Mouse (Mus musculus) hindbrain, embryonic 13.5 days (tissue): ENCODE results near the gene Otulinl. TPM values are rescaled to one million over a fixed set of nuclear protein-coding genes. Genes with fewer than 3 reads are reported as not detected.

ENCODE experiments used
- ATAC-seq: fragments of 200-750 bp; cut with Nextera tagmentation; 2 replicates; pipeline ENCODE4 v1.8.0; 2017; ENCODE audit warnings: moderate TSS enrichment; ENCODE audit not compliant: low FRiP score
- H3K27ac ChIP-seq: fragments of 300-500 bp; sonication (generic); 2 replicates; pipeline ENCODE4 v1.5.1; 2015; ENCODE audit warnings: inconsistent platforms, mild to moderate bottlenecking, moderate library complexity
- H3K27me3 ChIP-seq: fragments of 300-500 bp; sonication (generic); 2 replicates; pipeline ENCODE4 v1.6.1; 2015; ENCODE audit warnings: mild to moderate bottlenecking, inconsistent platforms
- H3K36me3 ChIP-seq: fragments of 300-500 bp; sonication (generic); 2 replicates; pipeline ENCODE4 v1.6.1; 2015; ENCODE audit warnings: mild to moderate bottlenecking, inconsistent platforms
- H3K4me1 ChIP-seq: fragments of 300-500 bp; sonication (generic); replicated peaks from 2 replicates; pipeline ENCODE4 v1.6.1; 2015; ENCODE audit warnings: inconsistent platforms
- H3K4me2 ChIP-seq: fragments of 300-500 bp; sonication (generic); 2 replicates; pipeline ENCODE4 v1.6.1; 2015; ENCODE audit warnings: inconsistent platforms, mild to moderate bottlenecking, moderate library complexity
- H3K4me3 ChIP-seq: fragments of 300-500 bp; sonication (generic); 2 replicates; pipeline ENCODE4 v1.5.1; 2015; ENCODE audit warnings: mild to moderate bottlenecking, inconsistent platforms
- H3K9ac ChIP-seq: fragments of 300-500 bp; sonication (generic); 2 replicates; pipeline ENCODE4 v1.6.1; 2015; ENCODE audit warnings: mild to moderate bottlenecking, inconsistent platforms
- H3K9me3 ChIP-seq: fragments of 300-500 bp; sonication (generic); 2 replicates; pipeline ENCODE4 v1.6.1; 2016; ENCODE audit warnings: inconsistent platforms
- WGBS: fragments of 180-500 bp; shearing (Covaris S2); methylation state at CpG from one replicate; pipeline ENCODE4 v1.1.7; 2015; 5-methylcytosine and 5-hydroxymethylcytosine counted together
- polyA plus RNA-seq: library from polyadenylated mRNA; unstranded; fragments of >200 nt; fragmentation: Nextera tagmentation; extraction: Ambion mirVana; gene quantifications from 2 replicates; pipeline ENCODE4 v1.2.1, GENCODE M21; 2015

Gene Otulinl
- polyA plus RNA-seq, 1 experiment from 2014 or later, result 14.3 TPM

DNA sequence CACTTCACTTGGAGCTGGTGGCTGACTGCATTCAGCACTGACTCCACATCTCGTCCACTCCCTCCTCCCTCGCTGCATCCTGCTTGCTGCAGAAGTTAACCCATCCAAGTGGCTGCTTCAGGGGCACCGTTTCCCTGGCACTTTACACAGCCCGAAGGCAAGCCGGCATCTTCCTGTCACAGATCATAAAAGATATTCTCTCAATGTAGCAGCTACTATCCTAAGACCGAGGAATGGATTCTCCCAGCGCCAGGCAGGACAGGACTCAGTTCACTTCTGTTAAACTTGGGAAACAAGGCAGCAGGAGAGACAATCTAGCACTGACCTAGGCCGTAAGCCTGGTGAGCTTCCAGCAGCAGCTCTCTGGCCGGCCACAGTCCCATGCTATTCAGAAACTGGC is 5.2 kb downstream of the Otulinl start:
- no peak for ATAC-seq
- H3K9ac ChIP-seq, result no peak overlapping the region
- H3K9me3 ChIP-seq, result no peaks in the 10 kb centered on the region
- WGBS, result 60% methylated on average over 9 of the region's 9 CpGs
- no peak overlapping the region for H3K4me3 ChIP-seq
- no peaks in the 10 kb centered on the region for H3K36me3 ChIP-seq
- no peak overlapping the region for H3K4me2 ChIP-seq
- H3K4me1 ChIP-seq, result peaks cover 20% of the 10 kb centered on the region
- 0 out of 2 replicates have a peak overlapping the region, but pooled peaks have one; percentile 20 for H3K27ac ChIP-seq
- peaks cover 6% of the 10 kb centered on the region; the same call in 1 of the 2 replicates for H3K27me3 ChIP-seq

GRCm38 (mm10) chr15:27675122-27675521 is 6.3 kb downstream of the Otulinl start:
- Histone ChIP-seq H3K4me1 (peaks cover 15% of the 10 kb centered on the region), H3K4me3 (no peak overlapping the region), H3K9ac (no peak overlapping the region), H3K9me3 (no peaks in the 10 kb centered on the region), H3K27ac (no peak overlapping the region), H3K36me3 (no peaks in the 10 kb centered on the region), H3K4me2 (no peak overlapping the region), H3K27me3 (peaks cover 6% of the 10 kb centered on the region; the same call in 1 of the 2 replicates)
- ATAC-seq, result no peak
- 93% methylated on average over 7 of the region's 7 CpGs for WGBS

DNA sequence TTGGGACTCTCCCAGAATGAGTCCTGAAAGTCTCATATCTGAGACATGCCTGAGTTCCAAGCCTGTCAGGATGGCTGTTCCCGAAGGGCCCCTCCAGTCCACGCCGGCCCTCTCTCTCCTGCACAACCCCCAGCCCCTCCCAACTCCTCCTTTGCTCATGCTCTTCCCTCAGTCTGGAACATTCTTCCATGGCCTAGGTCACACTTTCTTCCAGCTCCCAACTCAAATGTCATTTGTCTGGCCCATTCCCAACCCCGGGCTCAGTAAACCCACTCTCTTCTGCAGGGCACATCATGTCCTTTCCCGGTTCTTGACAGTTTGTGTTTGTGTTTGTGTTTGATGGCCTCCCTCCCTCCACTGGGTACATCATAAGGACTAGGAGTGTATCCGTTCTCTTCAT is 7.3 kb downstream of the Otulinl start:
- 85% methylated on average over 6 of the region's 6 CpGs for WGBS
- no peak overlapping the region for H3K27ac ChIP-seq
- no peak overlapping the region for H3K9ac ChIP-seq
- no peak overlapping the region for H3K4me2 ChIP-seq
- H3K9me3 ChIP-seq, result no peaks in the 10 kb centered on the region
- H3K4me1 ChIP-seq, result peaks cover 15% of the 10 kb centered on the region
- H3K4me3 ChIP-seq, result no peak overlapping the region
- peaks cover 3% of the 10 kb centered on the region; the same call in 1 of the 2 replicates for H3K27me3 ChIP-seq
- no peaks in the 10 kb centered on the region for H3K36me3 ChIP-seq
- no peak for ATAC-seq

GRCm38 (mm10) chr15:27673151-27673550 is 8.2 kb downstream of the Otulinl start:
- Histone ChIP-seq H3K9ac (no peak overlapping the region), H3K4me3 (no peak overlapping the region), H3K27ac (no peak overlapping the region), H3K9me3 (no peaks in the 10 kb centered on the region), H3K4me1 (peaks cover 15% of the 10 kb centered on the region), H3K36me3 (no peaks in the 10 kb centered on the region), H3K4me2 (no peak overlapping the region), H3K27me3 (no peaks in the 10 kb centered on the region)
- WGBS, result 93% methylated on average over 6 of the region's 6 CpGs
- ATAC-seq, result no peak

DNA sequence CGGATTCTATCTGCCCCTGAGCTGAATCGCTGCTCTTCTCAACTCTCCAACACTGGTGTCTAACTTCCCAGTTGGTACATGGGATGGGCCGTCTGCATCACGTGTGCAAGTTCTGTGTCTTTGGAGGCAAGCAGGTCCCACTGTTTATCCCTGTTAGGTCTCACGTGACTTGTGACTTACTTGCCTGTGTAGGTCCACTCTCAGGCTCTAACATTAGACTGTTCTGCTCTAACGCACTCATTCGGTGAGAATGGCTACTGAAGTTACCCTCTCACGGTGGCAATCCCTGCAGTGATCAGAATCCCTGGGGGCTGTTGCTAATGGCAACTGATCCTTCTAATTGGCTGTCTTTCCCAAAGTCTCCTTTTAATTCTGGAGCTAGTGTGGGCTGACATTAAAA is 9.1 kb downstream of the Otulinl start:
- Histone ChIP-seq H3K27ac (no peak overlapping the region), H3K4me1 (peaks cover 15% of the 10 kb centered on the region), H3K4me2 (no peak overlapping the region), H3K9ac (no peak overlapping the region), H3K4me3 (no peak overlapping the region), H3K27me3 (no peaks in the 10 kb centered on the region), H3K9me3 (no peaks in the 10 kb centered on the region), H3K36me3 (no peaks in the 10 kb centered on the region)
- no peak for ATAC-seq
- WGBS, result 66% methylated on average over 8 of the region's 8 CpGs

DNA sequence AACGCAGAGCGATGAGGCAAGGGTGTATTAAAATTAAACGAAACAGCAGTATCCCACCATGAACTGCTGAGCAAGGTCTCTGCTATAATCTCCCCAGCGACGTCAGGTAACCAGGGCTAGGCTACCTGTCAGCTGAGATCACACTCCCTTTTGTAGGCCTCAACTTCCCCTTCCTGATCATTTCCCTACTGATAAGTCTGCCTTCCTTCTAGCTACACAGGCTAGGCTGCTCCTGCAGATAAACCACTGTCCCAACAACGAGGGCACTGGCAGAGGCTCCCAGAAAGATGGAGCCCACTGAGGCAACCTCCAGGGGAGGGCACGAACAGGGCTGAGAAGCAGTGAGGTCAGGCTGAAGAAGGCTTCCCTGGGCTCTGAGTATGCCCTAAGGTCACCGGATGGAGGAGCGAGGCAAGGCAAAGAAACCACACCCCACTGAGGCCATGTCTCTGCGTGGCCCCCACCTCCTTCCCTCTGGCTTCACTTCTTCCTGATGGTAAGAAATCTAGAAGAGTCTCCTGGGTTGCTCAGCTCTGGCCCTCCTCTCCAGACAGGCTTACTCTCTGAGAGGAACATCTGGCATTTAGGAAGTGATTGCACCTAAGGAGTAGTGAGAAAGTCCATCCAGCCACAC is 9.7 kb downstream of the Otulinl start:
- Histone ChIP-seq H3K9me3 (no peaks in the 10 kb centered on the region), H3K4me3 (no peak overlapping the region), H3K36me3 (no peaks in the 10 kb centered on the region), H3K27me3 (no peaks in the 10 kb centered on the region), H3K4me2 (no peak overlapping the region), H3K4me1 (peaks cover 13% of the 10 kb centered on the region), H3K27ac (no peak overlapping the region), H3K9ac (no peak overlapping the region)
- no peak for ATAC-seq
- WGBS, result 88% methylated on average over 10 of the region's 10 CpGs

DNA sequence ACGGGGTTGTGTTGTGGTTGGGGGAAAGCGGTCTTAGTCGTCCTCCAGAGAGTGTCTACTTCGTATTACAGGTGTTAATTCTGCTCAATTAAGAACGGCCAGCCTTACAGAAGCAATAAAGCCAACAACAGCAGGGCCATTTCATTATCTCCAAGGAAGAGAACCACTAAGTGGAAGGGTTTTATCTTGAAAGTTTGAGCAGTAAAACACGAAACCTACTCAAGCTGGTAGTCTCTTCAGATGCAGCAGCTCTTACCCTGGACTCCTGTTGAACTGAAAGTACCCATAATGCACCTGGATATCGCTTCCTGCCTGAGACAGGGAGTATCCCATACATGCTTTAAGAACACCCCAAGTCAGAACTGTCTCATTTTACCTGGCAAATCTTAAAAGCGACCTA is 10.7 kb downstream of the Otulinl start:
- Histone ChIP-seq H3K9ac (no peak overlapping the region), H3K4me1 (peaks cover 6% of the 10 kb centered on the region; the same call in 1 of the 2 replicates), H3K36me3 (no peaks in the 10 kb centered on the region), H3K4me2 (no peak overlapping the region), H3K4me3 (no peak overlapping the region), H3K27ac (no peak overlapping the region), H3K27me3 (no peaks in the 10 kb centered on the region), H3K9me3 (no peaks in the 10 kb centered on the region)
- 93% methylated on average over 8 of the region's 8 CpGs for WGBS
- no peak for ATAC-seq

GRCm38 (mm10) chr15:27669931-27670411 is 11.4 kb downstream of the Otulinl start:
- peaks cover 13% of the 10 kb centered on the region for H3K4me1 ChIP-seq
- no peak for ATAC-seq
- 85% methylated on average over 12 of the region's 12 CpGs for WGBS
- H3K4me3 ChIP-seq, result no peak overlapping the region
- no peak overlapping the region for H3K4me2 ChIP-seq
- no peaks in the 10 kb centered on the region for H3K27me3 ChIP-seq
- H3K9ac ChIP-seq, result no peak overlapping the region
- no peaks in the 10 kb centered on the region for H3K36me3 ChIP-seq
- H3K9me3 ChIP-seq, result no peaks in the 10 kb centered on the region
- H3K27ac ChIP-seq, result no peak overlapping the region

- Histone ChIP-seq H3K36me3 (no peaks in the 10 kb centered on the region), H3K4me3 (no peak overlapping the region), H3K27ac (no peak overlapping the region), H3K9ac (no peak overlapping the region), H3K4me2 (no peak overlapping the region), H3K27me3 (no peaks in the 10 kb centered on the region), H3K9me3 (no peaks in the 10 kb centered on the region), H3K4me1 (peaks cover 16% of the 10 kb centered on the region)
- WGBS, result 82% methylated on average over 4 of the region's 4 CpGs
- no peak for ATAC-seq
Observed at GRCm38 (mm10) chr15:27669276-27669675, 12.1 kb downstream of the Otulinl start.

DNA sequence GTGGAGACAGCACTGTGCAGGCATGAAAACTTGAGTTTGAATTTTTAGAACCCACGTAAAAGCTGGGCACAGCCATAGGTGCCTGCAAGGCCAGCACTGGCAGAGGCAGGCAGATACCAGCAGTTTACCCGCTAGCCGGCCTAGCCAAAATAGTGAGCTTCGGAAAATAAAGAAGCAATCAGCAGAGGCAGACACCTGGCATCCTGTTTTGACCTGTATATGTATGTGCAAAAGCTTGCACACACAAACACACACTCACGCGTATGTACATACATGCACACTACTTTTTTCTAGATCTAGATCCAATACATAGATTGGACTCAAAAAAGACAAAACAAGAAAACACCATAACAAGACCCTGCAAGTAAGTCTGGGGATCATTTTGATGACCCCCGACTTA is 12.8 kb downstream of the Otulinl start:
- Histone ChIP-seq H3K4me3 (no peak overlapping the region), H3K4me2 (no peak overlapping the region), H3K9ac (no peak overlapping the region), H3K27me3 (no peaks in the 10 kb centered on the region), H3K9me3 (no peaks in the 10 kb centered on the region), H3K27ac (no peak overlapping the region), H3K4me1 (peaks cover 16% of the 10 kb centered on the region), H3K36me3 (no peaks in the 10 kb centered on the region; the same call in 1 of the 2 replicates)
- 92% methylated on average over 7 of the region's 7 CpGs for WGBS
- ATAC-seq, result no peak

DNA sequence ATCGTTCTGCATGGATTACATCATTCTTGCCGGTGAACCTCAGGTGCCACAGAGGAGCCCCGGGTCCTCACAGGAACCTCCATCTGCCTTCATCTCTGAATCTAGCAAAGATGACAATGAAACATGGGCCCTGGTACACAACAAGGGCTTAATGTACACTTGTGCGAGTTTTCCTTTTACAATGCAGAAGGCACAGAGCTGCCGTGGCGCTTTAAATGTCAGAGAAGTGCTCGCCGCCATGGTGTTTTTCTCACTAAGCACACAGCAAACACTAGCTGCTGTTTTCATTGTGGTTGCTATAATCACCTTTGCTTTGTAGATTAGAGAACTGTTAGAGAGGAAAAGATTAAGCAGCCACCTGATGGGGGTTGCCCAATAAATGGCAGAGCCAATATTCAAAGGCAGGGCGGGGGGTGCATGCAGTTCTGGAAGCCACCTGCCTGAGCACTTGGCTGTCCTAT is 13.3 kb downstream of the Otulinl start:
- Histone ChIP-seq H3K9ac (no peak overlapping the region), H3K9me3 (no peaks in the 10 kb centered on the region), H3K27me3 (no peaks in the 10 kb centered on the region), H3K4me3 (no peak overlapping the region), H3K36me3 (no peaks in the 10 kb centered on the region; the same call in 1 of the 2 replicates), H3K4me1 (peaks cover 16% of the 10 kb centered on the region), H3K4me2 (no peak overlapping the region), H3K27ac (no peak overlapping the region)
- WGBS, result 87% methylated on average over 9 of the region's 9 CpGs
- no peak for ATAC-seq

GRCm38 (mm10) chr15:27666911-27667539 is 14.4 kb downstream of the Otulinl start:
- H3K9ac ChIP-seq, result no peak overlapping the region
- no peaks in the 10 kb centered on the region for H3K27me3 ChIP-seq
- H3K36me3 ChIP-seq, result no peaks in the 10 kb centered on the region; the same call in 1 of the 2 replicates
- peaks cover 10% of the 10 kb centered on the region for H3K4me1 ChIP-seq
- H3K27ac ChIP-seq, result no peak overlapping the region
- no peak for ATAC-seq
- WGBS, result 72% methylated on average over 9 of the region's 9 CpGs
- H3K4me3 ChIP-seq, result no peak overlapping the region
- H3K9me3 ChIP-seq, result no peaks in the 10 kb centered on the region
- H3K4me2 ChIP-seq, result no peak overlapping the region
